Comparison of ENCODE assay signal across 12 mouse cellular contexts in the genomic region with DNA sequence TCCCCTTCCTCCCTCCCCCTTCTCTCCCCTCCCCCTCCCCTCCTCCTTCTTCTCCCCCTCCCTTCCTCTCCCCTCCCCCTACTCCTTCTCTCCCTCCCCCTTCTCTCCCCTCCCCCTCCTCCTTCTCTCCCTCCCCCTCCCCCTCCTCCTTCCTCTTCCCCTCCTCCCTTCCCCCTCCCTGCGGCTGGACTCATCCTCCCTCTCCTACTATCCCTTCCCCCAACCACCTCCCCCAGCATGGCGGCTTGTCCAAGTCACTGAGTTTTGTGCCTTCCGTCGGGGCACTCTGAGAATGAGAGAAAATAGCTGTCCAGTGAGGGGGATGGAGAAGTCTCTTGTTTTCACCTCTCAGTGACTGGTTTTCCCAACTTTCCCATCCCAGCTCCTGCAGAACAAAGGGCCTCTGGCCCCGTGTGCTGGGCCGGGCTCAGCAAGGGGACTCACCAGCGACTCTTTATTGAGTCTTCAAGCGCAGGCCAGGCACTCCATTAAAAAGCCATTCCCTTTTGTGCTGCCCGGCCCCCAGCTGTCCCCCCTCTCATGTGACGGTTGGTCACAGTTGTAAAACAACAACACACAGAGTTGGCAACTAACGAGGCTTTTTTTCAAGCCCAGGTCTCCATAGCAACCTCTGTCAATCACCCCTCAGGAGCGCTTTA.
A peak's percentile ranks its signal among the peaks of the same experiment; 100 is the strongest.
DNase-seq lines count a peak whose midpoint lies in the region; ATAC-seq and TF ChIP-seq lines count a peak whose summit lies in the region.
"Had no signal": no experiment of that assay in that cellular context is flagged by ENCODE, and none has a peak within 500 bp of the region (broad histone marks: within the 10 kb centered on the region; RNA-seq: fewer than 3 reads in every experiment).

No protein-coding gene starts in this region.

- 13% methylated on average over 12 of the region's 12 CpGs for WGBS in heart, embryonic 13.5 days
- 7% methylated on average over 12 of the region's 12 CpGs for WGBS in hindbrain, postnatal 0 days
- 1% methylated on average over 12 of the region's 12 CpGs for WGBS in neural tube, embryonic 13.5 days

- H3K9ac ChIP-seq in heart, embryonic 13.5 days: no peak overlapping the region
- H3K9ac ChIP-seq in hindbrain, postnatal 0 days (replicated peaks; ENCODE audit: low read length): no peak overlapping the region
- no peak overlapping the region for H3K9ac ChIP-seq in neural tube, embryonic 13.5 days
- H3K9ac ChIP-seq: liver, embryonic 12.5 days had no signal

- 0 out of 2 replicates have a peak overlapping the region, but pooled peaks have one; percentile 29 for H3K27ac ChIP-seq in heart, embryonic 13.5 days (replicated peaks)
- H3K27ac ChIP-seq in hindbrain, postnatal 0 days: no peak overlapping the region
- H3K27ac ChIP-seq in neural tube, embryonic 13.5 days (replicated peaks): peak overlapping the region; percentile 43
- H3K27ac ChIP-seq: liver, embryonic 12.5 days had no signal

- peaks cover 65% of the 10 kb centered on the region for H3K4me1 ChIP-seq in heart, embryonic 13.5 days
- H3K4me1 ChIP-seq in hindbrain, postnatal 0 days (ENCODE audit: insufficient read depth, low read length): no peaks in the 10 kb centered on the region; the same call in 1 of the 2 replicates
- H3K4me1 ChIP-seq in neural tube, embryonic 13.5 days (replicated peaks): peaks cover 63% of the 10 kb centered on the region
- H3K4me1 ChIP-seq: liver, embryonic 12.5 days; megakaryocyte, embryonic 14.5 days had no signal

- H3K4me3 ChIP-seq in heart, embryonic 13.5 days: no peak overlapping the region
- no peak overlapping the region for H3K4me3 ChIP-seq in hindbrain, postnatal 0 days (ENCODE audit: low read length)
- H3K4me3 ChIP-seq in neural tube, embryonic 13.5 days: no peak overlapping the region
- H3K4me3 ChIP-seq: liver, embryonic 12.5 days; megakaryocyte, embryonic 14.5 days had no signal

- TF ChIP-seq CTCF in hindbrain, postnatal 0 days (IDR thresholded peaks at IDR 0.05; ENCODE audit: low read depth): no peak

- H3K9me3 ChIP-seq in heart, embryonic 13.5 days: no peaks in the 10 kb centered on the region
- H3K9me3 ChIP-seq in hindbrain, postnatal 0 days (ENCODE audit: low read length): no peaks in the 10 kb centered on the region
- H3K9me3 ChIP-seq in neural tube, embryonic 13.5 days: no peaks in the 10 kb centered on the region
- H3K9me3 ChIP-seq: liver, embryonic 12.5 days; megakaryocyte, embryonic 14.5 days had no signal

- H3K36me3 ChIP-seq in heart, embryonic 13.5 days: no peaks in the 10 kb centered on the region
- H3K36me3 ChIP-seq in hindbrain, postnatal 0 days (ENCODE audit: insufficient read depth, low read length): no peaks in the 10 kb centered on the region
- no peaks in the 10 kb centered on the region for H3K36me3 ChIP-seq in neural tube, embryonic 13.5 days
- H3K36me3 ChIP-seq: liver, embryonic 12.5 days had no signal

- no peaks in the 10 kb centered on the region; the same call in 1 of the 2 replicates for H3K27me3 ChIP-seq in heart, embryonic 13.5 days (replicated peaks)
- H3K27me3 ChIP-seq in hindbrain, postnatal 0 days (ENCODE audit: insufficient read depth, low read length): peaks cover 7% of the 10 kb centered on the region; the same call in 1 of the 2 replicates
- peaks cover 85% of the 10 kb centered on the region for H3K27me3 ChIP-seq in neural tube, embryonic 13.5 days

- no peak for DNase-seq in heart, adult 9 months (ENCODE audit: low spot score in 2 of 2)
- DNase-seq in embryo, embryonic 9.5 days (ENCODE audit: extremely low spot score): peak; percentile 79
- peak; percentile 53 for DNase-seq in hindbrain, postnatal 0 days (ENCODE audit: low spot score)
- DNase-seq in adrenal gland, adult 2 months: no peak
- no peak for DNase-seq in testis, postnatal 10 days (ENCODE audit: low spot score)
- DNase-seq in frontal cortex, postnatal 10 days (ENCODE audit: low spot score in 2 of 2): no peak
- DNase-seq: right cerebral cortex, postnatal 25 days had no signal

- H3K4me2 ChIP-seq in heart, embryonic 13.5 days: no peak overlapping the region
- no peak overlapping the region for H3K4me2 ChIP-seq in hindbrain, postnatal 0 days (ENCODE audit: low read depth, low read length)
- H3K4me2 ChIP-seq in neural tube, embryonic 13.5 days: 0 out of 2 replicates have a peak overlapping the region, but pooled peaks have one; percentile 13
- H3K4me2 ChIP-seq: liver, embryonic 12.5 days had no signal

- no peak for ATAC-seq in heart, embryonic 13.5 days (ENCODE audit: extremely low read depth, insufficient number of reproducible peaks, low FRiP score, low TSS enrichment)
- peak; percentile 46 for ATAC-seq in hindbrain, postnatal 0 days
- ATAC-seq in neural tube, embryonic 13.5 days (ENCODE audit: low read depth): peak; percentile 56
- ATAC-seq: CD4-positive, CD25-positive, alpha-beta regulatory T cell, adult 4 months; liver, embryonic 12.5 days had no signal

Comparison
In these comparisons a context has a peak if more than half of its experiments do, and no peak if none do; other contexts are left out.
1. DNase-seq: peak in embryo, embryonic 9.5 days (single experiment) and hindbrain, postnatal 0 days (single experiment); none in heart, adult 9 months (0 of 2), adrenal gland, adult 2 months (single experiment), testis, postnatal 10 days (single experiment) and frontal cortex, postnatal 10 days (0 of 2).